Mouse (Mus musculus): ENCODE measurements at regions not wholly inside any gene's neighbourhood (a gene's known extent, or its start where the extent isn't known, plus 50 kb on each side); places are given as distances from the start of the nearest gene placed in this dataset.

DNA sequence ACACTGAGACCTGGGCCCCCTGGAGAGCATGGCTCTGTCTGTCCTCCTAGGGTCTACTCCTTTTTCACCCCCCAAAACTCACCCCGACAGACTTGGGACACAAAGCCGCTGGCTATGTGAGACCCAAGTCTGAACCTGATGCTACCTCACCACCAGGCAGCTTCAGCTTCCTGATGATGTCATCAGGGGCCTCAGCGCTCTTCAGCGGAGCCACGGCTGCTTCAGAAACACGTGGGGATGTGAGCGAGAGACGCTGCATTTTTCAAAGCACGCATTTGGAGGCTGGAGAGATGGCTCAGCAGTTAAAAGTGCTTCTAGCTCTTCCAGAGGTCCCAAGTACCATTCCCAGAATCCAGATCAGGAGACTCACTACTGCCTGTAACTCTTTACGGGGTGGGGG, 72.3 kb upstream of the Ptpn1 start:
- WGBS = 46% methylated on average over 10 of the region's 10 CpGs
- H3K36me3 ChIP-seq = no peaks in the 10 kb centered on the region
- H3K4me3 ChIP-seq = no peak overlapping the region
- H3K27ac ChIP-seq (ENCODE audit: poor library complexity, severe bottlenecking) = no peak overlapping the region
- peaks cover 73% of the 10 kb centered on the region for H3K4me1 ChIP-seq (replicated peaks)
- H3K4me2 ChIP-seq = no peak overlapping the region
- no peak for ATAC-seq (ENCODE audit: insufficient number of reproducible peaks, low FRiP score)
- no peaks in the 10 kb centered on the region for H3K9me3 ChIP-seq (replicated peaks)
- no peak overlapping the region for H3K9ac ChIP-seq
- H3K27me3 ChIP-seq (replicated peaks) = no peaks in the 10 kb centered on the region

DNA sequence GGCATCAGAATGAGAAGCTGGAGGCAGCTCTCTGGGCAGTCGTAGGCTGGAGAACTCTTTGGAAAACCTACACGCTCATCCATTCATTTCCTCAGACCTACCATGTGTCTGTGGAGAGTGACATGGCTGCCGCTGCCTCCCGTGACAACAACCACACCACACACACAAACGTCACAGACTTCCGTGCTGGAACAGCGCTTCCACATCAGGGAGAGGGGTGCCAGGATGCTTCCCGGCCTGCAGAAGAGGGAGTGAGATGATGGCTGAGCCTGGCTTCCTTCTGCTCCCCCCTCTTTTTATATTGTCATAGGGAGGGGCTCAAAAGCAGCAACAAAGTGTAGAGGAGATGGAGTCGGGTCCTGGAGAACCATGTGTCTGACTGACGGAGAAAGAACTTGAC, 73.5 kb upstream of the Ptpn1 start:
- H3K36me3 ChIP-seq = no peaks in the 10 kb centered on the region
- H3K4me2 ChIP-seq = no peak overlapping the region
- no peak overlapping the region for H3K27ac ChIP-seq (ENCODE audit: poor library complexity, severe bottlenecking)
- H3K4me3 ChIP-seq = no peak overlapping the region
- H3K9me3 ChIP-seq (replicated peaks) = no peaks in the 10 kb centered on the region
- peaks cover 64% of the 10 kb centered on the region for H3K4me1 ChIP-seq (replicated peaks)
- 65% methylated on average over 10 of the region's 10 CpGs for WGBS
- no peaks in the 10 kb centered on the region for H3K27me3 ChIP-seq (replicated peaks)
- no peak for ATAC-seq (ENCODE audit: insufficient number of reproducible peaks, low FRiP score)
- H3K9ac ChIP-seq = no peak overlapping the region

DNA sequence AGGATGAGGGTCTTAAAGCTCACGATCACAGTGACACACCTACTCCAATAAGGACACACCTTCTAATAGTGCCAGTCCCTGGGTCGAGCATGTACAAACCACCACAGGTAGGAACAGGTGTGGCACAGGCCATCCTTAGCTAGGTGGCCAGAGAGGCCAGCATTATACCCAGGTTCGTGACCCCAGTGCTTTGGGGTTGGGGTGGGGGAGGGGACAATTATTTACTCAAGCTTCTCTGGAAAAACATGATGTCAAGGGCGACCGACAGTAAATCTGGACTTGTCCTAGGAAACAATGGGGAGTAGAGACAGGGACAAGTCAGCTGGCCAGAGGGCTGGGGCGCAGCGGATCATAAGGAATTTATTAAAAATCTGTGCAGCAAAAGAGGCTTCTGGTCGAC, 73.9 kb upstream of the Ptpn1 start:
- no peaks in the 10 kb centered on the region for H3K27me3 ChIP-seq (replicated peaks)
- no peak for ATAC-seq (ENCODE audit: insufficient number of reproducible peaks, low FRiP score)
- no peak overlapping the region for H3K27ac ChIP-seq (ENCODE audit: poor library complexity, severe bottlenecking)
- no peak overlapping the region for H3K4me3 ChIP-seq
- H3K4me2 ChIP-seq = no peak overlapping the region
- H3K36me3 ChIP-seq = no peaks in the 10 kb centered on the region
- H3K9ac ChIP-seq = no peak overlapping the region
- H3K9me3 ChIP-seq (replicated peaks) = no peaks in the 10 kb centered on the region
- peaks cover 64% of the 10 kb centered on the region for H3K4me1 ChIP-seq (replicated peaks)
- 62% methylated on average over 8 of the region's 8 CpGs for WGBS

DNA sequence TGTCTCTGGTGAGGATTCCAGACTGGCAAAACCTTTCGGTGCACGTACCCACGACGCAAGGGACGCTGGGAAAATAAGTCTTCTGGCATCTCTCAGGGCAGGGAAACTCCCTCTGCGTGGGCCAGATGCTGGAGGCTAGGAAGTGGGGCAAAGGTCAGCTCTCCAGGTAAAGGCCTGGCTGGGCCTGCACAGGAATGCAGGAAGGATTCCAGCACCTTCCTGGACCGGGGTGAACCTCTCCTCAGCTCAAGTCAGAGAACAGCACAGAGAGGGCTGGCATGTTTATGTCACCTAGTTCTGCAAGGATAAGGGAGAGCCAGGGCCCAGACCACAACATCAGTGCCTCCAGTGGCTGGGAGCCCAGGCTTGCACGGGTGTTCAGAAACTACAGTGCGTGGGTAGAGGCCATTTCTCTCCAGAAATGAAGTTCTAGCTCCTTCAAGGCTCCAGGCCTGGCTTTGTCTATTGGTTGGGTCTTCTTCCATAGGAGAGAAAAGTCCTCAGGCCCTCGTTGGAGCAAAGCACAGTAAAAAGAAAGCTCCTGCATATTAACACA, 74.9 kb upstream of the Ptpn1 start:
- peaks cover 65% of the 10 kb centered on the region for H3K4me1 ChIP-seq (replicated peaks)

DNA sequence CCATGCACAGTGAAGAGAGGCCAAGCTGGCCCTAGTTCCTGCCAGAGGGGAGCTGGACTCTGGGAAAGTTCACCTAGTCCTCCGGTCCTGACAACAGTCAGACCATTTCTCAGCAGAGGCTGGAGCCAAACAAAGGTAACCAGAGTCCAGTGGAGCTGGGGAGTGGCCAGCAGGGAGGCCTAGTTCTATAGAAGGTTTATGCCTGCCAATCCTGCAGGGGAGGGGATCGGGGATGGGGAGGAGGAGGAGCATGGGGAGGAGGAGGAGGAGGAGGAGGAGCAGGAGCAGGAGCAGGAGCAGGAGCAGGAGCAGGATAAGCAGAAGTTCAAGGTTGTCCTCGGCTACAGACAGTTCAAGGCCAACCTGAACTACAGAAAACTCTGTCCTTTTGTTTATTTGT, 75.8 kb upstream of the Ptpn1 start:
- no peak for ATAC-seq (ENCODE audit: insufficient number of reproducible peaks, low FRiP score)
- Histone ChIP-seq H3K9me3 (replicated peaks) (no peaks in the 10 kb centered on the region), H3K4me1 (replicated peaks) (peaks cover 65% of the 10 kb centered on the region)

More for the DNA sequence above, 74.9 kb upstream of the Ptpn1 start:
- no peak for ATAC-seq (ENCODE audit: insufficient number of reproducible peaks, low FRiP score)
- Histone ChIP-seq H3K4me2 (no peak overlapping the region), H3K4me3 (no peak overlapping the region), H3K36me3 (no peaks in the 10 kb centered on the region), H3K9ac (no peak overlapping the region), H3K27me3 (replicated peaks) (no peaks in the 10 kb centered on the region), H3K9me3 (replicated peaks) (no peaks in the 10 kb centered on the region), H3K27ac (ENCODE audit: poor library complexity, severe bottlenecking) (no peak overlapping the region)
- WGBS = 67% methylated on average over 10 of the region's 10 CpGs

DNA sequence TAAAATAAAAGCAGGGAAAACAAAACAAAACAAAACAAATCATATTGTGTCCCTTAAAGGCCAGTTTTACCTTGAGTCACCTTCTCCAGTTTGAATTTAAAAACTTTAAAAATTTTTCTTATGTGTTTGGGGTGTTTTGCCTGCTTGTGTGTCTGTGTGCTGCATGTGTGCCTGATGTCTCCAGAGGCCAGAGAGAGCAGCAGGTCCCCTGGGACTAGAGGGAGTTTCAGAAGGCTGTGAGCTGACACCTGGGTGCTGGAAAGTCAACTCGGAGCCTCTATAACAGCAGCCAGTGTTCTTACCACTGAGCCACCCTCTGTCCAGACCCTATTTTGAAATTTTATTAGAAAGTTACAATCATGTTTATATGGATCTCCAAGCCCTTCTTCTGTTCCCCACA, 77.8 kb upstream of the Ptpn1 start:
- ATAC-seq (ENCODE audit: insufficient number of reproducible peaks, low FRiP score) = no peak
- 80% methylated on average over 1 of the region's 1 CpGs for WGBS
- H3K9me3 ChIP-seq (replicated peaks) = no peaks in the 10 kb centered on the region
- H3K4me2 ChIP-seq = no peak overlapping the region
- H3K4me1 ChIP-seq (replicated peaks) = peaks cover 65% of the 10 kb centered on the region
- no peaks in the 10 kb centered on the region for H3K36me3 ChIP-seq
- H3K4me3 ChIP-seq = no peak overlapping the region
- no peak overlapping the region for H3K27ac ChIP-seq (ENCODE audit: poor library complexity, severe bottlenecking)
- H3K27me3 ChIP-seq (replicated peaks) = no peaks in the 10 kb centered on the region
- no peak overlapping the region for H3K9ac ChIP-seq

More for the DNA sequence above, 75.8 kb upstream of the Ptpn1 start:
- 64% methylated on average over 3 of the region's 3 CpGs for WGBS
- no peak overlapping the region for H3K4me2 ChIP-seq
- H3K27me3 ChIP-seq (replicated peaks) = no peaks in the 10 kb centered on the region
- H3K4me3 ChIP-seq = no peak overlapping the region
- H3K27ac ChIP-seq (ENCODE audit: poor library complexity, severe bottlenecking) = no peak overlapping the region
- no peak overlapping the region for H3K9ac ChIP-seq
- H3K36me3 ChIP-seq = no peaks in the 10 kb centered on the region

DNA sequence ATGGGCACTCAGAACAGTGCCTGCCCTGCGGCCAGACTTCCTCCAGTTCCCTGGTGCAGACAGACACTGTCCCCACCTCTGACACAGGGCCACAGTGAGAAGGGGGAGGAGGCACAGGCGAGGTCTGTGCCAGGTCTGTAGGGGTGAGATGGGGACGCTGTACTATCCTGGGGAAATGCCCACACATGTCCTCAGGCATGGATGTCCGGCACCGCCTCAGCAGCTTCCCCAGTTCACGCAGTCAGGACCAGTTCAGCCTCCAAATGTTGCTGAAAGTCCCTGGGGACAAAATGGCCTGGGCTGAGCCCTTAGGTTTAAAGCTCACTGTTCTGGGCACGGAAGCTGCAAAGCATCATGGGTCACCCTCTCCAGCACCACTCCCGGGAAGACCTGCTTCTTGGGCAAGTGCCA, 78.4 kb upstream of the Ptpn1 start:
- WGBS = 73% methylated on average over 8 of the region's 8 CpGs
- Histone ChIP-seq H3K9ac (0 out of 2 replicates have a peak overlapping the region, but pooled peaks have one; percentile 11), H3K36me3 (no peaks in the 10 kb centered on the region), H3K4me1 (replicated peaks) (peaks cover 67% of the 10 kb centered on the region), H3K27ac (ENCODE audit: poor library complexity, severe bottlenecking) (no peak overlapping the region), H3K9me3 (replicated peaks) (no peaks in the 10 kb centered on the region), H3K27me3 (replicated peaks) (no peaks in the 10 kb centered on the region), H3K4me2 (no peak overlapping the region), H3K4me3 (no peak overlapping the region)
- ATAC-seq (ENCODE audit: insufficient number of reproducible peaks, low FRiP score) = no peak

DNA sequence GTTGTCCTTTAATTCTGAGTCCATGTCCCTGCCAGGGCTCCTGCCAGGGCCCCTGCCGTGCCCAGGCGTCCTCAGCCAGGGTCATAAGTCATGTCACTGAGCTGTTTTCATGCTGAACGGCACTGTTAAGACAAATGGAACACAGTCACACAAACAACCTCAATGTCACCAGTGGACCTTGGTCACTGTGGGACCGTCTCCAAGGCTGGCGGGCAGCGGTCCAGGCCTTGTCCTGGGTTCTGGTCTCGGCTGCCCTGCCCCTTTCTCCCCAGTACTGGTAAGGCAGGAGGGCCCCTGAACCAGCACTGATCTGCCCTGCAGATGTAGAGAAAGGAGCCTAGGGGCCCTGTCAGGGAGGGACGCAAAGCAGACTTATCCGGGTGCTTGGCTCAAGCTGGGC, 79.3 kb upstream of the Ptpn1 start:
- Histone ChIP-seq H3K9ac (no peak overlapping the region), H3K4me1 (replicated peaks) (peaks cover 64% of the 10 kb centered on the region), H3K4me3 (no peak overlapping the region), H3K27me3 (replicated peaks) (no peaks in the 10 kb centered on the region), H3K4me2 (no peak overlapping the region), H3K9me3 (replicated peaks) (no peaks in the 10 kb centered on the region), H3K27ac (ENCODE audit: poor library complexity, severe bottlenecking) (no peak overlapping the region), H3K36me3 (no peaks in the 10 kb centered on the region)
- ATAC-seq (ENCODE audit: insufficient number of reproducible peaks, low FRiP score) = no peak
- WGBS = 84% methylated on average over 9 of the region's 9 CpGs

DNA sequence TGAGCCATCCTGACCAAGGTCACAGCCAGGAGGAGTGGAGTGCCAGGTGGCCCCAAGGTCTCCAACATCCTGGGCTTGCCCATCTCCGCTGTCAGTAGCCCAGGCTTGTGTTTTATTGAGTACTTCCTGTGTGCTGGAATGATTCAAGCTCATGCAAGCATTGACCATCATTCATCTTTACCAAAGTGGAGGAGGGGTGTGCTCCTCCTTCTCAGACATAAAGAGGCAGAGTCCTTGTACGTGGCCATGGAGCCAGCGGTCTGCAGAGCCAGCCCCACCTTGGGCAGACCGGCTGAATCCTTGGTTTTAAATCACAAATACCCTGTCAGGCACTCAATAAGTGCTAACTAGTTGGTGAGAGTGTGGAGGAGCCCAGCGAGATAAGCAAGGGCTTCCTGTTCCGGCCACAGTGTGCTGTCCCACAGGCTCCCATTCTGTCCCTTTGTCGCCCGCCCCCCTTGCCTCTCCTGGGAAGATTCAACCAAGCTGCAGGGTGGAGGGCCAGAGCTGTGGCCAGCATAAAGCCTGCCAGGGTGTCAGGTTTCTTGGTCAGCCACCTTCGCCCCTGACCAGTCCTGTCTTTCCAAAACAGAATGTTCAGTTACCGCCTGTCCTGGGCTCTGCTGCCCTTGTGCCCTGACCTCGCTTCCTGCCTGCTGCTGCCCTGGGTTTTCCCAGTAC, 80.5 kb upstream of the Ptpn1 start:
- Histone ChIP-seq H3K4me1 (replicated peaks) (peaks cover 66% of the 10 kb centered on the region), H3K4me3 (no peak overlapping the region), H3K4me2 (peak overlapping the region; percentile 1; the same call in 1 of the 2 replicates)

DNA sequence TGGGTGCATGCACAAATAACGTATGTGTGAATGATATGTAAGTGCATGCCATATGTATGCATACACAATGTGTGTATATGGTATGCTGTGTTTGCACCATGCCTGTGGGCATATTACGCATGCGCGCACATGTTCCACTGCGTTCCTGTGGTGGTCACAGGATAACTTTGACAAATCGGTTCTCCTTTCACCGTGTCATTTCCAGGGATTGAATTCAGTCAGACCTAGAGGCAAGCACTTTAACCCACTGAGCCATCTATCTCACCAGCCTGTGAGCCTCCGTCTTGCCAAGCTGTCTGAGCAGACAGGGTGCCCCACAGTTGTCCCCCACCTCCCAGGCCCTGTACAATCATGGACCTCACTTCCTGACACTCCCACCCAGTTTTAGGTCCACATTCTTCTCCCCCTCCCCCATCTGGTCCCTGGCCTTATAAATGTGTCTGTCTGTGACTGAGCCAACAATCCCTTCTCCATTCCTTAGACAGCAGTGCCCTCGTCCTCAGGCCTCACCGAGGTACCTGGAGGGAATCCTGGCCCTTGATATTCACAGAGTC, 81.8 kb upstream of the Ptpn1 start:
- Histone ChIP-seq H3K4me1 (replicated peaks) (peaks cover 70% of the 10 kb centered on the region), H3K27me3 (replicated peaks) (no peaks in the 10 kb centered on the region), H3K9me3 (replicated peaks) (no peaks in the 10 kb centered on the region), H3K4me3 (no peak overlapping the region), H3K4me2 (no peak overlapping the region), H3K36me3 (no peaks in the 10 kb centered on the region), H3K27ac (ENCODE audit: poor library complexity, severe bottlenecking) (peak overlapping the region; percentile 82; the same call in 1 of the 2 replicates), H3K9ac (no peak overlapping the region)
- 75% methylated on average over 10 of the region's 10 CpGs for WGBS
- ATAC-seq (ENCODE audit: insufficient number of reproducible peaks, low FRiP score) = no peak

More for the DNA sequence above, 80.5 kb upstream of the Ptpn1 start:
- Histone ChIP-seq H3K9me3 (replicated peaks) (no peaks in the 10 kb centered on the region), H3K27ac (ENCODE audit: poor library complexity, severe bottlenecking) (peak overlapping the region; percentile 80), H3K27me3 (replicated peaks) (no peaks in the 10 kb centered on the region), H3K36me3 (no peaks in the 10 kb centered on the region), H3K9ac (peak overlapping the region; percentile 42; the same call in 1 of the 2 replicates)
- WGBS = 14% methylated on average over 11 of the region's 11 CpGs
- ATAC-seq (ENCODE audit: insufficient number of reproducible peaks, low FRiP score) = peak; percentile 48

DNA sequence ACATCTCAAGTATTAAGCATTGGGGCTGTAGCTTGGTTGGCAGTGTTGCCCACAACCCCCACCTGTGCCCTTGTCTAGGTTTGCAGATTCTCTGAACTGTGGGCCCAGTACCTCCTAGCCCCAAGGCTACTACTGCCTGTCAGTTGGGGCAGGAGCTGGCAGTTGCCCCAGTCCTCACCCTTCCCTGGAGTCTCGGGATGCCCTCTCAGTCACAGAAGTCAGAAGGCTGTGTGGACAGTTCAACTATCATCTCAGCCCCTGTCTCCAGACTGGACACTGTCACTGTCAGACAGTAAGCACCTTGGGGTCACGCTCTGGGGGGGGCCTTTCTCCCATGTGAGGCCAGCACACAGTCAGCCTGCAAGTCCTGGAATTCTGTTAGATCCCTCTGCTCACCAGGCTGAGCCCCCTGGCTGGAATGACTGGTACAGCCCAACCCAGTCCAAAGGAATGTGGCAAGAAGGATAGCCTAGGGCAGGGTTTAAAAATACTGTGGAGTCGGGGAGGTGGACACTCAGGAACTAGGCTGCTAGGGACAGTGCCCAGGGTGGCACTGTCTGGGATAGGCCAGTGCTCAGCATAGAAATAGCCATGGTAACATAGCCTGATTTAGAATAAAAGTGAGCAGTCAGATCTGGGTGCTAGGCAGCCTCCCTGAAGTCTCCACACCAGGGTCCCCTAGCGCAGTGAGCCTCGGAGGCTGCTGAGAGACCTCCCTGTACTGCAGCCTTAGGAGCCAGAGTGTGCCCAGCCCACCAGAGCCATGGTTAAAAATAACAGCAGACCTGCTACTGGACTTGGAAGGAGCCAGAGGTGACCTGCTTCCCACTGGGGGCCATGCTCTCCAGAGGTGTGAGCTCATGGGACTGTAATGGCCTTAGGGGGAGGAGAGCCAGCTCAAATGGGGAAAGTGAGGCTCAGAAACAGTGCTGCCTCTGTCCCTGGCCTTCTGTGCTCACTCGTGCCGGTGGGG, 83.1 kb upstream of the Ptpn1 start:
- Histone ChIP-seq H3K4me1 (replicated peaks) (peaks cover 78% of the 10 kb centered on the region), H3K36me3 (no peaks in the 10 kb centered on the region), H3K27ac (ENCODE audit: poor library complexity, severe bottlenecking) (peak overlapping the region; percentile 82), H3K9ac (no peak overlapping the region; the same call in 1 of the 2 replicates), H3K4me2 (peak overlapping the region; percentile 16), H3K4me3 (no peak overlapping the region), H3K27me3 (replicated peaks) (no peaks in the 10 kb centered on the region), H3K9me3 (replicated peaks) (no peaks in the 10 kb centered on the region)
- ATAC-seq (ENCODE audit: insufficient number of reproducible peaks, low FRiP score) = peak; percentile 29; the same call in 1 of the 2 replicates
- 55% methylated on average over 7 of the region's 7 CpGs for WGBS

Data from heart, embryonic 12.5 days (tissue).